Mouse (Mus musculus) lung, postnatal 0 days (tissue): ENCODE data around the gene Klhl7. TPM values are rescaled to one million over a fixed set of nuclear protein-coding genes. Genes with fewer than 3 reads are reported as not detected.
"Not testable (repeated sequence)": the region's sequence is repeated elsewhere in the genome, so short reads cannot be mapped to it uniquely, and the experiment has no call there.

Experiments used
- ATAC-seq: fragments of 200-750 bp; cut with Nextera tagmentation; 2 replicates; pipeline ENCODE4 v1.8.0; 2017; ENCODE audit warnings: moderate library complexity
- DNase-seq: peaks from one replicate; pipeline ENCODE4 v3.0.0-alpha.2; 2016; ENCODE audit warnings: low spot score
- H3K27ac ChIP-seq: fragments of 300-500 bp; sonication (generic); 2 replicates; pipeline ENCODE4 v1.5.1; 2014; ENCODE audit warnings: antibody characterized with exemption, mild to moderate bottlenecking, low read length, mixed read lengths
- H3K27me3 ChIP-seq: fragments of 300-500 bp; sonication (generic); replicated peaks from 2 replicates; pipeline ENCODE4 v1.6.1; 2014; ENCODE audit warnings: low read length, mixed read lengths; ENCODE audit not compliant: insufficient read depth
- H3K36me3 ChIP-seq: fragments of 300-500 bp; sonication (generic); 2 replicates; pipeline ENCODE4 v1.6.1; 2014; ENCODE audit warnings: low read length, mixed read lengths; ENCODE audit not compliant: insufficient read depth
- H3K4me1 ChIP-seq: fragments of 300-500 bp; sonication (generic); 2 replicates; pipeline ENCODE4 v1.6.1; 2014; ENCODE audit warnings: antibody characterized with exemption, low read depth, low read length, mixed read lengths; ENCODE audit not compliant: insufficient read depth
- H3K4me2 ChIP-seq: fragments of 300-500 bp; sonication (generic); replicated peaks from 2 replicates; pipeline ENCODE4 v1.6.1; 2014; ENCODE audit warnings: low read depth, mild to moderate bottlenecking, low read length, moderate library complexity, mixed read lengths
- H3K4me3 ChIP-seq: fragments of 300-500 bp; sonication (generic); 2 replicates; pipeline ENCODE4 v1.5.1; 2014; ENCODE audit warnings: low read depth, low read length
- H3K9ac ChIP-seq: fragments of 300-500 bp; sonication (generic); replicated peaks from 2 replicates; pipeline ENCODE4 v1.6.1; 2014; ENCODE audit warnings: low read depth, mild to moderate bottlenecking
- H3K9me3 ChIP-seq: fragments of 300-500 bp; sonication (generic); 2 replicates; pipeline ENCODE4 v1.6.1; 2016; ENCODE audit warnings: low read length, mixed read lengths
- CTCF ChIP-seq: IDR thresholded peaks from 2 replicates; pipeline ENCODE4 v1.5.1; 2016; ENCODE audit warnings: antibody characterized with exemption, mild to moderate bottlenecking
- EP300 ChIP-seq: IDR thresholded peaks from 2 replicates; pipeline ENCODE4 v1.6.1; 2016; ENCODE audit warnings: antibody characterized with exemption, mild to moderate bottlenecking, control low read depth
- WGBS: fragments of 180-500 bp; shearing (Covaris S2); extraction: QIAGEN DNeasy Blood & Tissue Kit; methylation state at CpG from one replicate; pipeline ENCODE4 v1.1.7; 2014; 5-methylcytosine and 5-hydroxymethylcytosine counted together
- polyA plus RNA-seq: library from polyadenylated mRNA; unstranded; fragments of >200 nt; fragmentation: Nextera tagmentation; extraction: Ambion mirVana; gene quantifications from 2 replicates; pipeline ENCODE4 v1.2.1, GENCODE M21; 2015

Klhl7 gene
- polyA plus RNA-seq, 1 experiment from 2014 or later: 22.6 TPM

GRCm38 (mm10) chr5:24101446-24102140, 1.2 kb downstream of the Klhl7 start:
- DNase-seq: peak; percentile 45

GRCm38 (mm10) chr5:24103235-24103634, 2.8 kb downstream of the Klhl7 start:
- ATAC-seq, H3K4me3 ChIP-seq, H3K27ac ChIP-seq, H3K36me3 ChIP-seq, H3K4me1 ChIP-seq, H3K9ac ChIP-seq, DNase-seq, H3K9me3 ChIP-seq, H3K27me3 ChIP-seq, H3K4me2 ChIP-seq: not testable (repeated sequence)
- 73% methylated on average over 2 of the region's 2 CpGs for WGBS

More at GRCm38 (mm10) chr5:24101446-24102140, 1.2 kb downstream of the Klhl7 start:
- H3K4me1 ChIP-seq: no peaks in the 10 kb centered on the region
- no peak for ATAC-seq
- H3K36me3 ChIP-seq: no peaks in the 10 kb centered on the region
- WGBS: 11% methylated on average over 8 of the region's 8 CpGs
- peak overlapping the region; percentile 73 for H3K9ac ChIP-seq
- H3K4me2 ChIP-seq: peak overlapping the region; percentile 75
- peak overlapping the region; percentile 83; the same call in 1 of the 2 replicates for H3K27ac ChIP-seq
- TF ChIP-seq EP300 (no peak), CTCF (peak; percentile 33)
- H3K9me3 ChIP-seq: no peaks in the 10 kb centered on the region
- H3K4me3 ChIP-seq: peak overlapping the region; percentile 78
- no peaks in the 10 kb centered on the region for H3K27me3 ChIP-seq

- H3K36me3 ChIP-seq: no peaks in the 10 kb centered on the region
- no peak for DNase-seq
- H3K9ac ChIP-seq: no peak overlapping the region
- H3K27ac ChIP-seq: no peak overlapping the region
- H3K4me3 ChIP-seq: no peak overlapping the region
- H3K27me3 ChIP-seq: no peaks in the 10 kb centered on the region
- TF ChIP-seq EP300 (no peak), CTCF (no peak)
- ATAC-seq: no peak
- no peaks in the 10 kb centered on the region for H3K4me1 ChIP-seq
- WGBS: 83% methylated on average over 2 of the region's 2 CpGs
- no peak overlapping the region for H3K4me2 ChIP-seq
- no peaks in the 10 kb centered on the region for H3K9me3 ChIP-seq
Observed at GRCm38 (mm10) chr5:24103841-24104240, 3.4 kb downstream of the Klhl7 start.

- no peaks in the 10 kb centered on the region for H3K9me3 ChIP-seq
- H3K27ac ChIP-seq: no peak overlapping the region
- DNase-seq: no peak
- no peak overlapping the region for H3K9ac ChIP-seq
- TF ChIP-seq EP300: no peak
- ATAC-seq: no peak
- H3K4me2 ChIP-seq: no peak overlapping the region
- H3K36me3 ChIP-seq: no peaks in the 10 kb centered on the region
- 92% methylated on average over 7 of the region's 7 CpGs for WGBS
- no peaks in the 10 kb centered on the region for H3K27me3 ChIP-seq
- H3K4me3 ChIP-seq: no peak overlapping the region
- H3K4me1 ChIP-seq: no peaks in the 10 kb centered on the region
Observed at GRCm38 (mm10) chr5:24107071-24107739, 6.8 kb downstream of the Klhl7 start.

GRCm38 (mm10) chr5:24107740-24108098, 7.3 kb downstream of the Klhl7 start:
- no peak for ATAC-seq
- H3K4me3 ChIP-seq: no peak overlapping the region
- no peaks in the 10 kb centered on the region for H3K27me3 ChIP-seq
- DNase-seq: peak; percentile 7
- H3K4me1 ChIP-seq: no peaks in the 10 kb centered on the region
- no peak overlapping the region for H3K4me2 ChIP-seq
- no peak for TF ChIP-seq CTCF
- no peak for TF ChIP-seq EP300
- H3K27ac ChIP-seq: no peak overlapping the region
- H3K9me3 ChIP-seq: no peaks in the 10 kb centered on the region
- no peak overlapping the region for H3K9ac ChIP-seq
- no peaks in the 10 kb centered on the region for H3K36me3 ChIP-seq
- 65% methylated on average over 3 of the region's 3 CpGs for WGBS

GRCm38 (mm10) chr5:24110068-24110467, 9.7 kb downstream of the Klhl7 start:
- H3K4me1 ChIP-seq: no peaks in the 10 kb centered on the region
- H3K4me3 ChIP-seq: no peak overlapping the region
- H3K36me3 ChIP-seq: no peaks in the 10 kb centered on the region
- H3K27ac ChIP-seq: no peak overlapping the region
- TF ChIP-seq EP300 (no peak), CTCF (no peak)
- no peaks in the 10 kb centered on the region for H3K27me3 ChIP-seq
- DNase-seq (peak; percentile 28), ATAC-seq (no peak)
- H3K9me3 ChIP-seq: no peaks in the 10 kb centered on the region
- no peak overlapping the region for H3K9ac ChIP-seq
- WGBS: 73% methylated on average over 5 of the region's 5 CpGs
- no peak overlapping the region for H3K4me2 ChIP-seq
